Mouse (Mus musculus): ENCODE results near the gene Antxr1.

Antxr1 gene

GRCm38 (mm10) chr6:87202048-87202605 lies 133.5 kb downstream of the Antxr1 start:
- no peak for DNase-seq (ENCODE audit: low read depth in 1 of 2, low spot score in 2 of 2)

GRCm38 (mm10) chr6:87189755-87190154 lies 145.9 kb downstream of the Antxr1 start:
- no peak for DNase-seq (ENCODE audit: low read depth in 1 of 2, low spot score in 2 of 2)

GRCm38 (mm10) chr6:87186988-87187387 lies 148.6 kb downstream of the Antxr1 start:
- DNase-seq (ENCODE audit: low read depth in 1 of 2, low spot score in 2 of 2): no peak

- no peak for DNase-seq (ENCODE audit: low read depth in 1 of 2, low spot score in 2 of 2)
Measured at GRCm38 (mm10) chr6:87184418-87184817, 151.2 kb downstream of the Antxr1 start.

- peak in 1 of 2 experiments; percentile 3 for DNase-seq (ENCODE audit: low read depth in 1 of 2, low spot score in 2 of 2)
Measured at GRCm38 (mm10) chr6:87183981-87184380, 151.6 kb downstream of the Antxr1 start.

GRCm38 (mm10) chr6:87183159-87183558 lies 152.5 kb downstream of the Antxr1 start:
- DNase-seq (ENCODE audit: low read depth in 1 of 2, low spot score in 2 of 2): no peak

GRCm38 (mm10) chr6:87182736-87183135 lies 152.9 kb downstream of the Antxr1 start:
- DNase-seq (ENCODE audit: low read depth in 1 of 2, low spot score in 2 of 2): no peak

GRCm38 (mm10) chr6:87171461-87171860 lies 164.2 kb downstream of the Antxr1 start:
- DNase-seq (ENCODE audit: low read depth in 1 of 2, low spot score in 2 of 2): no peak

GRCm38 (mm10) chr6:87170875-87171274 lies 164.7 kb downstream of the Antxr1 start:
- no peak for DNase-seq (ENCODE audit: low read depth in 1 of 2, low spot score in 2 of 2)

GRCm38 (mm10) chr6:87170277-87170676 lies 165.3 kb downstream of the Antxr1 start:
- DNase-seq (ENCODE audit: low read depth in 1 of 2, low spot score in 2 of 2): no peak

GRCm38 (mm10) chr6:87168021-87168420 lies 167.6 kb downstream of the Antxr1 start:
- no peak for DNase-seq (ENCODE audit: low read depth in 1 of 2, low spot score in 2 of 2)

- DNase-seq (ENCODE audit: low read depth in 1 of 2, low spot score in 2 of 2): no peak
Measured at GRCm38 (mm10) chr6:87166673-87167305, 168.8 kb downstream of the Antxr1 start.

GRCm38 (mm10) chr6:87165536-87166311 lies 169.9 kb downstream of the Antxr1 start:
- no peak for DNase-seq (ENCODE audit: low read depth in 1 of 2, low spot score in 2 of 2)

- no peak for DNase-seq (ENCODE audit: low read depth in 1 of 2, low spot score in 2 of 2)
Measured at GRCm38 (mm10) chr6:87161391-87162263, 174.0 kb downstream of the Antxr1 start.

GRCm38 (mm10) chr6:87160196-87160595 lies 175.4 kb downstream of the Antxr1 start:
- no peak for DNase-seq (ENCODE audit: low read depth in 1 of 2, low spot score in 2 of 2)

GRCm38 (mm10) chr6:87158062-87158623 lies 177.5 kb downstream of the Antxr1 start:
- no peak for DNase-seq (ENCODE audit: low read depth in 1 of 2, low spot score in 2 of 2)

- DNase-seq (ENCODE audit: low read depth in 1 of 2, low spot score in 2 of 2): no peak
Measured at GRCm38 (mm10) chr6:87153836-87154235, 181.8 kb downstream of the Antxr1 start.

- no peak for DNase-seq (ENCODE audit: low read depth in 1 of 2, low spot score in 2 of 2)
Measured at GRCm38 (mm10) chr6:87153231-87153580, 182.4 kb downstream of the Antxr1 start.

GRCm38 (mm10) chr6:87152461-87153230 lies 183.0 kb downstream of the Antxr1 start:
- peak; percentile 35 to 55 for DNase-seq (ENCODE audit: low read depth in 1 of 2, low spot score in 2 of 2)

GRCm38 (mm10) chr6:87151427-87151826 lies 184.2 kb downstream of the Antxr1 start:
- no peak for DNase-seq (ENCODE audit: low read depth in 1 of 2, low spot score in 2 of 2)
